Mouse (Mus musculus) adrenal gland, postnatal 10 days (tissue): ENCODE data around the gene Fibcd1. TPM values are rescaled to one million over a fixed set of nuclear protein-coding genes. Genes with fewer than 3 reads are reported as not detected.

Experiments
- DNase-seq: peaks from one replicate; pipeline ENCODE4 v3.0.0; 2021; ENCODE audit warnings: mixed read lengths
- total RNA-seq, 2 experiments: library from RNA; stranded (reverse); gene quantifications; 2 replicates each; pipeline ENCODE4 v1.2.3; 2021

Gene Fibcd1
- total RNA-seq, 2 experiments from 2014 or later: 0.27 to 0.39 TPM

- DNase-seq: no peak
Observed at GRCm38 (mm10) chr2:31810444-31810843, 35.4 kb downstream of the Fibcd1 start, which contains the start of gene Qrfp. TSS of gene Qrfp (minus strand) at chr2:31810580.

DNA sequence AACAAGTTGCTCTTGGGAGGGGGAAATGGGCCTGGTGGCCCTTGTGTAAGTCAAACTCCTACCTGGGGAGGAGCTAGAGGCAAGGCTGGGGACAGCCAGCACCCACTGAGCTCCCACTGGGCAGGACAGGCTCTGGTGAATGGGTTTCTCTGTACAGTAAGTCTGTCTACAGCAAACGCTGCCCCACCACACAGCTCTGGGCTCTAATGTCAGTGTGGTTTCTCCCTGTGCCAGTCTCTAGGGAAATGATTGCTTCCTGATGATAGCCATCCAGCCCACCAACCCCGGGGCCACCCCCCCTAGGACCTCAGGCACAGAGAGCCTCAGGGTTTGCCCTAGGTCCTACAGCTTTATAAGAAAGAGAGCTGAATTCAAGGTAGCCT lies 36.5 kb downstream of the Fibcd1 start:
- no peak for DNase-seq

- no peak for DNase-seq
Observed at GRCm38 (mm10) chr2:31808410-31809357, 37.1 kb downstream of the Fibcd1 start.

GRCm38 (mm10) chr2:31806639-31807382 lies 39.0 kb downstream of the Fibcd1 start:
- DNase-seq: no peak

DNA sequence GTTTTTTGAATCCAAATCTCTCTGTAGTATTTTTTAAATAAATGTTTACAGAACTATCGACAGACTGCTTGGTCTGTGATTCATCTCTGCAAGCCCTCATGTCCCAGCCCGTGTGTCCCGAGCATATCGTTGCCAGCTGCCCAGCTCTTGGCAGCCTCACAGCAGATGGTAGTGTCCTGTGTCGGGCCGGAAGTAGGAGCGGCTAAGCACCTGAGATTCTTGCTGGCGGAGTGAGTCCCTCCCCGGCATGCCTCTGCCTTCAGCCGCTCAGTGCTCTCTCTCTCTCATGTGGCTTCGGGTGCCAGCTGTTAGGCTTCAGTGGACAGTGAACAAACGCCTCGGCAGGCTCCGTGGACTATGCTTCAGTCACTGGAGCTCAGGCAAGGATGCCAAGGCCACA lies 42.3 kb downstream of the Fibcd1 start:
- DNase-seq: no peak

DNA sequence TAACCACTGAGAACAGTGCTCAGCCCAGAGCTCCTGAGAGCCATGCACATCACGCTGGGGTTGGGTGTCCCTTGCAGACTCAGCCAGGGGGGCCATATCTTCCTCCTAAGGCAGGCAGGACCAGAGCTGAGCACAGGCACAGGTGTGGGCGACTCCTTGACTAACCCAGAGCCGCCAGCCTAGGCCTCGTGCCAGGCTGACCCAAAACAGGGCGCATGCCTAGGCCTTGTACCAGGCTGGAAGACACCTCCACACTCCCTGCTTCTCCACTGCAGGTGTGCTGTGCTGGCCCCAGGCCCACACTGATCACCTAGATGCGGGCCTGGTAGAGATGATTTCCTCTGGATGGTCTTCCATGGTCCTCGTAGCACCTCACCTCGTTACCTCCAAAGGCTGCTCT lies 43.0 kb downstream of the Fibcd1 start:
- DNase-seq: no peak

GRCm38 (mm10) chr2:31801416-31801815 lies 44.4 kb downstream of the Fibcd1 start:
- DNase-seq: no peak

DNA sequence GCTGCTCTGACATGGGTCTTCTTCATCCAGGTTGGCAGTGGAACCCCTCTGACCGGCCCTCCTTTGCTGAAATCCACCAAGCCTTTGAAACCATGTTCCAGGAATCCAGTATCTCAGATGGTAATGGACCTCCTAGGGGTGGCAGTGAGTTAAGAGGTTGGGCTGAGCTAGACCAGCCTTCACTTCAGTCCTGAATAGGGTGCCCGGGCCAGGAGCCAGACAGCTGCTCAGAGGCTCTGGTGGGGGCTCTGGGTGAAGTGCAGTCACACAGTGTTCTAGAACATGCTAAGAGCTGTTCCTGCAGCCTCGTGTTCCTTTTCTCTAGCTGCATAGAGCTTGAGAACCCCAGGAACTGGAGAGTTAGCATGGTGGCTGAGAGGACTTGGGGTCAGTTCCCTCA lies 48.9 kb downstream of the Fibcd1 start:
- no peak for DNase-seq

GRCm38 (mm10) chr2:31792611-31793010 lies 53.2 kb downstream of the Fibcd1 start:
- no peak for DNase-seq

GRCm38 (mm10) chr2:31791260-31791659 lies 54.5 kb downstream of the Fibcd1 start:
- no peak for DNase-seq

DNA sequence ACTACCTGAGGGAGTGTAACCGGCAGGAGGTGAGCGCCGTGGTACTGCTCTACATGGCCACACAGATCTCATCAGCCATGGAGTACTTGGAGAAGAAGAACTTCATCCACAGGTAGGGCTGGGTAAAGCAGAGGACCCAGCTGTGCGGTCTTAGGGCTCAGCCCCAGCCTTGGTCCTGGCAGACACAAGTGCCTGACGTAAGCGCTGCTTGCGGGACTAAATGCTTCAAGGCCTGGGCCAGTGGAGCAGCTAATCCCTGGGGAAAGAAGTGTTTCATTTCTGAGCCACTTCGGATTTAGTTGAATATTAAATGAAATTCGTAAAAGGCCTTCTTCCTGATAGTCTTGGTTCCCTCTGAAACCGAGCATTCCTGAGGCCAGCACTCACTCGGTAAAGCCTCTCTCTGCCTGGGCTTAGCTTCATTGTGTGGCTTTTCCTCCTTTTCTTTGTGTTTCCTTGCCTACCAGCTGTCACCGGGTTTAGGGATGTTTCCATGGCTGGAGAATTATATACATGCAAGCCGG lies 55.0 kb downstream of the Fibcd1 start:
- DNase-seq: no peak

GRCm38 (mm10) chr2:31789215-31789614 lies 56.6 kb downstream of the Fibcd1 start:
- no peak for DNase-seq

GRCm38 (mm10) chr2:31788227-31788626 lies 57.6 kb downstream of the Fibcd1 start:
- DNase-seq: no peak

- DNase-seq: peak; percentile 89
Observed at GRCm38 (mm10) chr2:31787029-31787428, 58.8 kb downstream of the Fibcd1 start.

DNA sequence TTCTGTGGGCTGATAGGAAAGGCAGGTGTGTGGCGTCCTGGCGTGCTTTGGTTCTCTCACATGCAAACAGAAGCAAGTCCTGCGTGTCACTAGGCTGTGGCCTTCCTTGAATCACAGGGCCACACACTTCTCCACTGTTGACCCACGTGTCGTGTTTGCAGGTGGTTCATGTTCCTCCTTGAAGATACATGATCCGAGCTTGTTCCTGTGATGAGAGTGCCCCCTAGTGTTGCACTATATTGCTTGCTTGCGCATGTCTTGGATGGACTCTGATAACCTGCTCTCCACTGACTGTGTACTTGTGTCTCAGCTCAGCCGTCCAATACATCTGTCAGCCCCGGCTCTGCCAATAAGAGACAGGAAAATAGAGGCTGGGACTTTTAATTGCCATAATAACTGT lies 60.7 kb downstream of the Fibcd1 start:
- DNase-seq: peak; percentile 81

DNA sequence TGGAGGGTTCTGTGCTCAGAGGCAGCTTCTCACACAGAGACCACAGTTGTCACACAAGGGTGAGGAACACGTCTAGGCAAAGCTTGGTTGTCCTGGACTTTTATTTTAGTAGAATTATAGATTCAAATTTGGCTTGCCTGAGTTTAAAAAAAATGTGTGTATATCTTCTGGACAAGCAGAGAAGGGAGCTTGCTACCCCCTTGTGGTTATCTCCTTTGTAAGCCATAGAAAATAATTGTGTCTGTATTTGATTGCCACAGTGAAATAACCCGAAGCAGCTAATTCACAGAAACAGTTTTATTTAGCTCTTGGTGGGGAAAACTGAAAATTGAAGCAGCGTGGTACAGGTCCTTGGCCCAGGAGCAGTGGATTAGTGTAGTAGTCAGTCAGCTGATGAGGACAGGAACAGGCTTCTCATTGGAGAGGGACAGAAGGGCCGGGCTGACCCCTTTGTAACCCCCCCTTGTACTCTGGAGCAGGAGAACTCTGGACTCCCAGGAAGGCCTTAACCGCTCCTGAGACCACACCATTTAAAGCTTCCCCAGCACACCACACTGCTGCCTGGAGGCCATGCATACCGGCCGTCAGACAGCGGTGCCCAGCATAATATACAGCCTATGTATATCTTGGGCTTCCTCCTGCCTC lies 62.7 kb downstream of the Fibcd1 start:
- no peak for DNase-seq

DNA sequence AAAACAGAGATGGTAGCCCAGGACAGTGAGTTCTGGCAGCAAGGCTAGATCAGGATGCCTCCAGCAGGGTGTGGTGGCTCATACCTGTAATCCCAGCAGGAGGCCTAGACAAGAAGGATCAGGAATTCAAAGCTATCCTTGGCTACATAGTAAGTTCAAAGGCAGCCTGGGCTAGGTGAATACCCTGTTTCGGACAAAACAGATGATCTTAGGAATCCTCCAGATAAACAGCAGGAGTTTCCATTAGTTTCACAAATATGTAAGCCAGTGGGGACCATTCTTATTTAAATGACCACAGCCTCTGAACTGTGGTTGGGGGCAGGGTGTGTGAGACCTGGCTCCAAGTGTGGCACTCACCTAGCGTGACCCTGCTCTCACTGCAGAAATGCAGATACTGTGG lies 66.5 kb downstream of the Fibcd1 start:
- no peak for DNase-seq

DNA sequence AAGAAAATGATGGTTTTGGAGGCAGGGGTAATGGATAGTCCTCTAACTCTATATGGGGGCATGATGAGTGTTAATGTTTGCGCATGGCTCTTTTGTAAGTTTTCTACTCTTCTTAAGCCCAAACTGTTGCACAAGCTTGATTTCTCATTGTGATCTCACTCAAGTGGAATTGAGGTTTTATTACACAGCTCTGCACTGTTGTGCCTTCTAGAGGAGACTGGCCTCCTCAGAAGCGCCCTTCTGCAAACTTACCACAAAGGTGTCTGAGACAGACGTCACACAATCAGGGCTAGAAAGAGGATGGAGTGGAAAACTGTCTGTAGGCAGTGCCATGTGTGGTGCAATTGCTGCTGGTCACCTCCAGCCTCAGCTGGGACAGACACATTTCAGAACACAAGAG lies 69.3 kb downstream of the Fibcd1 start:
- no peak for DNase-seq

DNA sequence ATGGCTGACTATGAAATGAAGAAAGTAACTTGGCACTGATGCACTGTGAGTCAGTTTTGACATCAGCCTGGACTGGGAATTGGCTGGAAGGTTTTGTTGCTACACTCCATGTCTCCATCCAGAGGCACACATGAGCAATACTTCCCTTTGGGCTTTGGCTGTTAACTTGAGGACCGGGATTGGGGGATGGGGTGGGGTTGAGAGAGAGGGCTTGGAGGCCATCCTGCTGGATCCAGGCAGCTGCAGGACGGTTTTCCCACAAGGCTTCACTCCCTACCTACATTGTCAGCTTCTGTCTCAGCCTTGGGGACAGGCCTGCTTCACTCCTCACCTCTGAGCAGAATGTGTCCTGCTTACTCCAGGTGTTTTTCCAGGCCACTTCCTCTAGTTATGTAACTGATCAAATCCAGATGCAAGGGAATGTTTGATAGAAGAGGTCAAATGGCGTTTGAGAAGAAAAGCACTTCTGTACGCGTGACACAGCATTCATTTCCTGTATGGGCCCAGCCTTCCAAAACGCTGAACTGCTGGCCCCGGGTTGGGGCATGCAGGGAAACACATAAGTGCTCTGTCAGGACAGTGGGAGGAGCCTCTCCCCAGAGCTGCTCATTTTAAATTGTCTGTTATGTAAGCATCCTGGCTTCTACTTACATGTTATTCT lies 74.9 kb downstream of the Fibcd1 start:
- DNase-seq: peak; percentile 82

DNA sequence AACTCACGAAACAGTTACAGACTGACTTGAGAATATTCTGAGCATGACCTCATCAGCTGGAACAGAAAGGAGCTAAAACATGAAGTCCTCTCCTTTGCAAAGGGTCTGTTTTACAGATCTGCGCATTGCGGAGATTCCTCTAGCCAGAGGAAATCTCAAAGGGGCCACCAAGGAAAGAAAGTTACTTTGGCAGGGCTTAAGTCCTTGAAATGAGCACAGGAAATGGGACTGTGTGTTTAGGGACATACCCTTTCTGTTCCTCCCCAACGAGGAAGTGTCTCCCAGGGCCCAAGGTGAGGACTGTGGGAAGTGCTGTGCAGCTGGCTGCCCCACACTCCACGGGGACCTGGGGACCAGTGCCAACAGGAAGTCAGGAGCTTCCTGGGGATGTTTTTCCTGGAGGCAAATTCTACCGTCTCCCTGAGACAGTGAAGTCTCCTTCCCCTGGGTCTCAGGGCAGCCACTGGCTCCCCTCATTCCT lies 76.1 kb downstream of the Fibcd1 start:
- DNase-seq: peak; percentile 76

- DNase-seq: no peak
Observed at GRCm38 (mm10) chr2:31769115-31769514, 76.7 kb downstream of the Fibcd1 start.

GRCm38 (mm10) chr2:31767815-31768214 lies 78.0 kb downstream of the Fibcd1 start:
- DNase-seq: no peak
